ENCODE assay signal across 25 mouse cellular contexts in the genomic region with DNA sequence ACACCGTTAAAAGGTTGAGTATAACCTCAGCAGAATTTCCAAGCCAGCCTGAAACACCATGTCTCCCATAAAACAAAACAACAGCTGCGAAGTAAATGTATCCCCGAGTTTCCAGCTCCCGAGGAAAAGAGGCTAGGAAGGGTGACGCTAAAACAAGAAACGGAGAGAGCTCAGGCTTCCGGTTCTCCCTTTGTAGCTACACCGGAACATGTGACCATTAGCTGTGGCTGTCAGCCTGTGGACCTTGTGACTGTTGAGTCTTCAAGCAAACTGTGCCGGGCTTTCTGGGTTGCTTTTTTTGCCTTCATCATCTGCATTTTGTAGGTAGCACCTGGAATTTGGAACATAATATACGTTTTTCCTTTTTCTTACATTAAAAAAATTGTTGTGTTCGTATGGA. TPM values are rescaled to one million over a fixed set of nuclear protein-coding genes. Genes with fewer than 3 reads are reported as not detected.
A peak's percentile ranks its signal among the peaks of the same experiment; 100 is the strongest.
DNase-seq lines count a peak whose midpoint lies in the region; ATAC-seq and TF ChIP-seq lines count a peak whose summit lies in the region.
"Had no signal": no experiment of that assay in that cellular context is flagged by ENCODE, and none has a peak within 500 bp of the region (broad histone marks: within the 10 kb centered on the region; RNA-seq: fewer than 3 reads in every experiment).

No protein-coding gene starts in this region.

- no peak overlapping the region for H3K4me2 ChIP-seq in hindbrain, postnatal 0 days (ENCODE audit: low read depth, low read length)
- H3K4me2 ChIP-seq in hindbrain, embryonic 12.5 days (replicated peaks): no peak overlapping the region
- H3K4me2 ChIP-seq in CH12.LX (ENCODE audit: insufficient read depth, low read depth, poor library complexity, severe bottlenecking): 0 out of 2 replicates have a peak overlapping the region, but pooled peaks have one; percentile 46
- H3K4me2 ChIP-seq: hindbrain, embryonic 14.5 days; lung, embryonic 14.5 days; midbrain, embryonic 15.5 days; neural tube, embryonic 12.5 days had no signal

- ATAC-seq in hindbrain, postnatal 0 days: no peak
- no peak for ATAC-seq in hindbrain, embryonic 12.5 days (ENCODE audit: low FRiP score)
- ATAC-seq: CD4-positive, CD25-positive, alpha-beta regulatory T cell, adult 4 months; forebrain, embryonic 16.5 days; inflammation-experienced regulatory T-cells, adult 6 months; midbrain, embryonic 15.5 days had no signal

- WGBS in hindbrain, postnatal 0 days: 85% methylated on average over 11 of the region's 11 CpGs
- WGBS in hindbrain, embryonic 12.5 days: 91% methylated on average over 11 of the region's 11 CpGs

- dilution Hi-C loops in CH12.LX (cut with MboI; ENCODE audit: extremely low pct_ligation_motif_present, extremely low pct_unique_long_range_greater_than_20kb, low sequenced_read_pairs): no loop called here

- no peaks in the 10 kb centered on the region for H3K9me3 ChIP-seq in hindbrain, postnatal 0 days (ENCODE audit: low read length)
- H3K9me3 ChIP-seq in hindbrain, embryonic 12.5 days (replicated peaks): no peaks in the 10 kb centered on the region
- H3K9me3 ChIP-seq in CH12.LX (replicated peaks; ENCODE audit: low read length): no peaks in the 10 kb centered on the region
- H3K9me3 ChIP-seq: midbrain, embryonic 10.5 days; midbrain, embryonic 15.5 days; neural tube, embryonic 12.5 days had no signal

- no peak for TF ChIP-seq POLR2A in CH12.LX (IDR thresholded peaks at IDR 0.05; ENCODE audit: low read depth, low read length)
- TF ChIP-seq POLR2A in bone marrow macrophage, adult 2 months (IDR thresholded peaks at IDR 0.05; ENCODE audit: borderline replicate concordance, low read depth, low read length): no peak

- TF ChIP-seq EP300 in CH12.LX (IDR thresholded peaks at IDR 0.05; ENCODE audit: low read length): peak; percentile 42; the same call in 1 of the 2 replicates

- H3K4me1 ChIP-seq in hindbrain, postnatal 0 days (ENCODE audit: insufficient read depth, low read length): peaks cover 2% of the 10 kb centered on the region; the same call in 1 of the 2 replicates
- H3K4me1 ChIP-seq in hindbrain, embryonic 12.5 days: peaks cover 37% of the 10 kb centered on the region
- peaks cover 23 to 70% of the 10 kb centered on the region in 2 experiments for H3K4me1 ChIP-seq in CH12.LX (ENCODE audit: control insufficient read depth in 1 of 2, insufficient read depth in 2 of 2)
- peaks cover 57% of the 10 kb centered on the region for H3K4me1 ChIP-seq in bone marrow macrophage, adult 2 months (ENCODE audit: control insufficient read depth, insufficient read depth, low read length)

- H3K9ac ChIP-seq in hindbrain, postnatal 0 days (replicated peaks; ENCODE audit: low read length): no peak overlapping the region
- no peak overlapping the region for H3K9ac ChIP-seq in hindbrain, embryonic 12.5 days
- no peak overlapping the region for H3K9ac ChIP-seq in CH12.LX (ENCODE audit: insufficient read depth, low read depth)
- H3K9ac ChIP-seq: hindbrain, embryonic 14.5 days; liver, embryonic 14.5 days; lung, embryonic 14.5 days; midbrain, embryonic 15.5 days; neural tube, embryonic 12.5 days had no signal

- no peaks in the 10 kb centered on the region for H3K27me3 ChIP-seq in hindbrain, postnatal 0 days (ENCODE audit: insufficient read depth, low read length)
- no peaks in the 10 kb centered on the region for H3K27me3 ChIP-seq in hindbrain, embryonic 12.5 days
- no peaks in the 10 kb centered on the region for H3K27me3 ChIP-seq in CH12.LX (replicated peaks)
- H3K27me3 ChIP-seq: midbrain, embryonic 15.5 days; neural tube, embryonic 12.5 days had no signal

- intact Hi-C loops in left cerebral cortex, adult 2 months (cut with DNase I): no loop called here
- intact Hi-C loops in left cerebral cortex, postnatal 14 days (cut with DNase I): no loop called here

- TF ChIP-seq CTCF in hindbrain, postnatal 0 days (IDR thresholded peaks at IDR 0.05; ENCODE audit: low read depth): no peak
- TF ChIP-seq CTCF in left cerebral cortex, adult 2 months (IDR thresholded peaks at IDR 0.05): no peak
- no peak for TF ChIP-seq CTCF in CH12.LX (conservative IDR thresholded peaks at IDR 0.05 in 1 of 2, IDR thresholded peaks at IDR 0.05 in 1 of 2; ENCODE audit: low read depth in 2 of 2, low read length in 2 of 2)
- no peak for TF ChIP-seq CTCF in bone marrow macrophage, adult 2 months (IDR thresholded peaks at IDR 0.05; ENCODE audit: low read depth, low read length)

- DNase-seq in hindbrain, postnatal 0 days (ENCODE audit: low spot score): peak; percentile 1
- no peak for DNase-seq in left cerebral cortex, adult 2 months (ENCODE audit: extremely low spot score in 1 of 2, low spot score in 2 of 2)
- no peak for DNase-seq in left cerebral cortex, postnatal 14 days (ENCODE audit: low spot score in 2 of 2)
- DNase-seq in CH12.LX (ENCODE audit: extremely low read depth): peak; percentile 68
- DNase-seq in cerebellum, postnatal 36 days: no peak
- no peak for DNase-seq in adrenal gland, postnatal 4 days (ENCODE audit: low spot score in 2 of 2)
- DNase-seq: adrenal gland, adult 8-10 months; cerebellum, adult 11-12 months; cerebellum, adult 9-11 months; heart, postnatal 4 days; kidney, adult 9 months; kidney, postnatal 25 days; lung, embryonic 14.5 days; lung, postnatal 14 days had no signal

- in situ Hi-C loops in CH12.LX (cut with MboI; ENCODE audit: low pct_ligation_motif_present, low pct_unique_long_range_greater_than_20kb, low sequenced_read_pairs): no loop called here

- 0 out of 2 replicates have a peak, but pooled peaks cover 3% of the 10 kb centered on the region for H3K36me3 ChIP-seq in hindbrain, postnatal 0 days (ENCODE audit: insufficient read depth, low read length)
- no peaks in the 10 kb centered on the region for H3K36me3 ChIP-seq in hindbrain, embryonic 12.5 days
- peaks cover 9 to 50% of the 10 kb centered on the region in 2 experiments for H3K36me3 ChIP-seq in CH12.LX (replicated peaks in 1 of 2; ENCODE audit: control insufficient read depth in 1 of 2, insufficient read depth in 1 of 2, low read length in 1 of 2)
- H3K36me3 ChIP-seq: midbrain, embryonic 15.5 days; neural tube, embryonic 12.5 days had no signal

- H3K27ac ChIP-seq in hindbrain, postnatal 0 days: no peak overlapping the region
- no peak overlapping the region for H3K27ac ChIP-seq in hindbrain, embryonic 12.5 days
- H3K27ac ChIP-seq in left cerebral cortex, adult 2 months: 0 out of 2 replicates have a peak overlapping the region, but pooled peaks have one; percentile 19
- peak overlapping the region; percentile 67; the same call in 1 of the 2 replicates for H3K27ac ChIP-seq in CH12.LX (ENCODE audit: insufficient read depth, low read depth)
- peak overlapping the region; percentile 100 for H3K27ac ChIP-seq in bone marrow macrophage, adult 2 months (ENCODE audit: insufficient read depth, low read depth, low read length)
- H3K27ac ChIP-seq: hindbrain, embryonic 14.5 days; liver, embryonic 14.5 days; midbrain, embryonic 10.5 days; midbrain, embryonic 15.5 days; neural tube, embryonic 12.5 days had no signal

- TF ChIP-seq RAD21 in CH12.LX (IDR thresholded peaks at IDR 0.05; ENCODE audit: low read depth, low read length): no peak

- H3K79me2 ChIP-seq in CH12.LX (replicated peaks; ENCODE audit: control insufficient read depth, extremely low read depth, insufficient read depth, poor library complexity, severe bottlenecking): peaks cover 92% of the 10 kb centered on the region

- no peak overlapping the region for H3K4me3 ChIP-seq in hindbrain, postnatal 0 days (ENCODE audit: low read length)
- no peak overlapping the region for H3K4me3 ChIP-seq in hindbrain, embryonic 12.5 days
- H3K4me3 ChIP-seq in left cerebral cortex, adult 2 months: no peak overlapping the region
- no peak overlapping the region for H3K4me3 ChIP-seq in CH12.LX (replicated peaks in 1 of 3; ENCODE audit: low read depth in 2 of 3, low read length in 2 of 3, poor library complexity in 1 of 3)
- H3K4me3 ChIP-seq in bone marrow macrophage, adult 2 months (ENCODE audit: insufficient read depth, low read length): peak overlapping the region; percentile 22; the same call in 1 of the 2 replicates
- H3K4me3 ChIP-seq: erythroblast, embryonic 14.5 days; midbrain, embryonic 10.5 days; midbrain, embryonic 15.5 days; neural tube, embryonic 12.5 days had no signal

TF ChIP-seq in CH12.LX, 34 proteins besides CTCF, POLR2A, EP300 and RAD21 (continues in another document):
- peak; percentile 54; the same call in 1 of the 2 replicates for TF ChIP-seq BHLHE40 (IDR thresholded peaks at IDR 0.05; ENCODE audit: low read depth, low read length)
- no peak for TF ChIP-seq ZMIZ1 (IDR thresholded peaks at IDR 0.05; ENCODE audit: low read depth, low read length)
- no peak for TF ChIP-seq NELFE (IDR thresholded peaks at IDR 0.05; ENCODE audit: low read depth, low read length)
- no peak for TF ChIP-seq HCFC1 (IDR thresholded peaks at IDR 0.05; ENCODE audit: low read depth, low read length)
- no peak for TF ChIP-seq CHD1 (IDR thresholded peaks at IDR 0.05; ENCODE audit: low read depth, low read length)
- no peak for TF ChIP-seq RCOR1 (conservative IDR thresholded peaks at IDR 0.05; ENCODE audit: low read depth, low read length)
- no peak for TF ChIP-seq KAT2A (IDR thresholded peaks at IDR 0.05; ENCODE audit: insufficient replicate concordance, low read length)

RNA-seq across cellular contexts. Expression of gene Reep3, which starts 17.1 kb away (rescaled TPM):
- total RNA-seq in hindbrain, postnatal 0 days (2014; rRNA removed): 33.9 and 35.5 TPM in 2 replicates
- polyA plus RNA-seq in hindbrain, postnatal 0 days (2015; fragmentation: Nextera tagmentation; extraction: Ambion mirVana): 36.2 and 37.5 TPM in 2 replicates
- 53.3 and 54.0 TPM in 2 replicates for polyA plus RNA-seq in hindbrain, embryonic 12.5 days (2016; fragmentation: Nextera tagmentation; extraction: Ambion mirVana)
- total RNA-seq in left cerebral cortex, adult 2 months (2021): 10 to 100 TPM; 16.6 to 17.8 TPM
- 10 to 100 TPM; 24.2 to 26.3 TPM for total RNA-seq in left cerebral cortex, postnatal 14 days (2021)
- total RNA-seq in CH12.LX (2012; rRNA removed): 20.3 and 23.2 TPM in 2 replicates
- 20.0 and 23.3 TPM in 2 replicates for total RNA-seq in CH12.LX (2014; rRNA removed)
- 20.5 and 21.8 TPM in 2 replicates for polyA plus RNA-seq in CH12.LX (2012; ENCODE audit: insufficient read length, low read depth)
- 62.9 and 69.2 TPM in 2 replicates for polyA plus RNA-seq in bone marrow macrophage, adult 2 months (2012; ENCODE audit: insufficient read depth, insufficient read length, missing spikeins)
- total RNA-seq in adrenal gland, postnatal 4 days (2021): 10 to 100 TPM; 46.2 to 47.0 TPM

RNA-seq across cellular contexts. Expression of gene Jmjd1c, which starts 17.9 kb away (rescaled TPM):
- 53.7 and 54.1 TPM in 2 replicates for total RNA-seq in hindbrain, postnatal 0 days (2014; rRNA removed)
- polyA plus RNA-seq in hindbrain, postnatal 0 days (2015; fragmentation: Nextera tagmentation; extraction: Ambion mirVana): 45.4 and 45.6 TPM in 2 replicates
- polyA plus RNA-seq in hindbrain, embryonic 12.5 days (2016; fragmentation: Nextera tagmentation; extraction: Ambion mirVana): 60.1 and 65.1 TPM in 2 replicates
- 100 to 1,000 TPM in 1 of 2 experiments, 10 to 100 TPM in 1; 86.3 to 102 TPM for total RNA-seq in left cerebral cortex, adult 2 months (2021)
- 10 to 100 TPM; 85.6 to 90.5 TPM for total RNA-seq in left cerebral cortex, postnatal 14 days (2021)
- total RNA-seq in CH12.LX (2012; rRNA removed): 41.2 and 41.6 TPM in 2 replicates
- 41.2 and 41.4 TPM in 2 replicates for total RNA-seq in CH12.LX (2014; rRNA removed)
- 40.9 and 50.1 TPM in 2 replicates for polyA plus RNA-seq in CH12.LX (2012; ENCODE audit: insufficient read length, low read depth)
- 66.2 and 69.2 TPM in 2 replicates for polyA plus RNA-seq in bone marrow macrophage, adult 2 months (2012; ENCODE audit: insufficient read depth, insufficient read length, missing spikeins)
- total RNA-seq in adrenal gland, postnatal 4 days (2021): 10 to 100 TPM; 78.5 to 82.9 TPM

Comparison
In these comparisons a context has a peak if more than half of its experiments do, and no peak if none do; other contexts are left out.
1. DNase-seq: peak in hindbrain, postnatal 0 days (single experiment) and CH12.LX (single experiment); none in left cerebral cortex, adult 2 months (0 of 2), left cerebral cortex, postnatal 14 days (0 of 2), cerebellum, postnatal 36 days (0 of 2) and adrenal gland, postnatal 4 days (0 of 2).
2. H3K27ac ChIP-seq: peak in left cerebral cortex, adult 2 months (single experiment), CH12.LX (single experiment) and bone marrow macrophage, adult 2 months (single experiment); none in hindbrain, postnatal 0 days (single experiment) and hindbrain, embryonic 12.5 days (single experiment).